Mouse (Mus musculus) midbrain, postnatal 0 days (tissue): ENCODE measurements around the gene Txnip. TPM values are rescaled to one million over a fixed set of nuclear protein-coding genes. Genes with fewer than 3 reads are reported as not detected.

ENCODE experiments used
- ATAC-seq: fragments of 200-750 bp; cut with Nextera tagmentation; 2 replicates; pipeline ENCODE4 v1.8.0; 2017; ENCODE audit warnings: moderate number of reproducible peaks, mild to moderate bottlenecking, moderate TSS enrichment, moderate library complexity; ENCODE audit not compliant: low FRiP score
- DNase-seq: peaks from one replicate; pipeline ENCODE4 v3.0.0-alpha.2; 2015; ENCODE audit warnings: low spot score
- H3K27ac ChIP-seq: fragments of 300-500 bp; sonication (generic); 2 replicates; pipeline ENCODE4 v1.5.1; 2014; ENCODE audit warnings: low read depth, mild to moderate bottlenecking, low read length, mixed read lengths
- H3K27me3 ChIP-seq: fragments of 300-500 bp; sonication (generic); 2 replicates; pipeline ENCODE4 v1.6.1; 2014; ENCODE audit warnings: low read length, control low read depth, mixed read lengths; ENCODE audit not compliant: insufficient read depth
- H3K36me3 ChIP-seq: fragments of 300-500 bp; sonication (generic); 2 replicates; pipeline ENCODE4 v1.6.1; 2014; ENCODE audit warnings: low read length, control low read depth, mixed read lengths; ENCODE audit not compliant: insufficient read depth
- H3K4me1 ChIP-seq: fragments of 300-500 bp; sonication (generic); 2 replicates; pipeline ENCODE4 v1.6.1; 2014; ENCODE audit warnings: mild to moderate bottlenecking, control low read depth, antibody characterized with exemption, low read length, mixed read lengths; ENCODE audit not compliant: insufficient read depth
- H3K4me2 ChIP-seq: fragments of 300-500 bp; sonication (generic); 2 replicates; pipeline ENCODE4 v1.6.1; 2014; ENCODE audit warnings: low read depth, mild to moderate bottlenecking, low read length, mixed read lengths; ENCODE audit not compliant: poor library complexity, severe bottlenecking
- H3K4me3 ChIP-seq: fragments of 300-500 bp; sonication (generic); 2 replicates; pipeline ENCODE4 v1.5.1; 2014; ENCODE audit warnings: low read depth, mild to moderate bottlenecking, low read length, moderate library complexity
- H3K9ac ChIP-seq: fragments of 300-500 bp; sonication (generic); replicated peaks from 2 replicates; pipeline ENCODE4 v1.6.1; 2014; ENCODE audit warnings: mild to moderate bottlenecking, low read length, moderate library complexity, mixed read lengths; ENCODE audit not compliant: poor library complexity, severe bottlenecking
- H3K9me3 ChIP-seq: fragments of 300-500 bp; sonication (generic); 2 replicates; pipeline ENCODE4 v1.6.1; 2016; ENCODE audit warnings: low read length, control low read depth
- CTCF ChIP-seq: IDR thresholded peaks from 2 replicates; pipeline ENCODE4 v1.5.1; 2016; ENCODE audit warnings: antibody characterized with exemption, mild to moderate bottlenecking
- WGBS: fragments of 180-500 bp; shearing (Covaris S2); extraction: QIAGEN DNeasy Blood & Tissue Kit; methylation state at CpG from one replicate; pipeline ENCODE4 v1.1.7; 2014; 5-methylcytosine and 5-hydroxymethylcytosine counted together
- polyA plus RNA-seq: library from polyadenylated mRNA; unstranded; fragments of >200 nt; fragmentation: Nextera tagmentation; extraction: Ambion mirVana; gene quantifications from 2 replicates; pipeline ENCODE4 v1.2.1, GENCODE M21; 2015
- total RNA-seq: library from RNA; depleted of rRNA; stranded (reverse); fragments of >200 nt; gene quantifications from 2 replicates; pipeline ENCODE4 v1.2.3, GENCODE M21; 2014

Gene Txnip
- total and polyA plus RNA-seq, 2 experiments from 2014 or later: 116 to 145 TPM

- H3K4me3 ChIP-seq: peak within 1 kb of the TSS; percentile 60
- no peaks in the 10 kb centered on the region for H3K36me3 ChIP-seq
- peak; percentile 12 for ATAC-seq
- peaks cover 8% of the 10 kb centered on the region; the same call in 1 of the 2 replicates for H3K4me1 ChIP-seq
- H3K27me3 ChIP-seq: no peaks in the 10 kb centered on the region
- peak within 1 kb of the TSS; percentile 81 for H3K9ac ChIP-seq
- WGBS: under 1% methylated on average over 20 of the region's 23 CpGs
- peak within 1 kb of the TSS; percentile 96 for H3K4me2 ChIP-seq
- H3K27ac ChIP-seq: peak within 1 kb of the TSS; percentile 77
- DNase-seq: peak; percentile 60
- TF ChIP-seq CTCF: no peak
- no peaks in the 10 kb centered on the region for H3K9me3 ChIP-seq
Measured at GRCm38 (mm10) chr3:96596228-96596707, 38.5 kb downstream of the Txnip start, which contains the start of gene Ankrd34a. Ankrd34a (plus strand) TSS chr3:96596636.

- Histone ChIP-seq H3K4me1 (peaks cover 9% of the 10 kb centered on the region; the same call in 1 of the 2 replicates), H3K9ac (peak overlapping the region; percentile 81), H3K27ac (peak overlapping the region; percentile 77), H3K4me2 (peak overlapping the region; percentile 96), H3K27me3 (no peaks in the 10 kb centered on the region), H3K36me3 (no peaks in the 10 kb centered on the region), H3K9me3 (no peaks in the 10 kb centered on the region), H3K4me3 (peak overlapping the region; percentile 60)
- ATAC-seq (peak; percentile 11; the same call in 1 of the 2 replicates), DNase-seq (peak; percentile 38)
- no peak for TF ChIP-seq CTCF
- 2% methylated on average over 11 of the region's 12 CpGs for WGBS
Measured at GRCm38 (mm10) chr3:96596855-96597254, 39.1 kb downstream of the Txnip start.

- no peak for TF ChIP-seq CTCF
- peak overlapping the region; percentile 81 for H3K9ac ChIP-seq
- peaks cover 11% of the 10 kb centered on the region; the same call in 1 of the 2 replicates for H3K4me1 ChIP-seq
- H3K27me3 ChIP-seq: no peaks in the 10 kb centered on the region
- peak overlapping the region; percentile 96 for H3K4me2 ChIP-seq
- peak overlapping the region; percentile 60 for H3K4me3 ChIP-seq
- no peaks in the 10 kb centered on the region for H3K9me3 ChIP-seq
- no peaks in the 10 kb centered on the region for H3K36me3 ChIP-seq
- under 1% methylated on average over 40 of the region's 40 CpGs for WGBS
- H3K27ac ChIP-seq: peak overlapping the region; percentile 77
- ATAC-seq: no peak
- DNase-seq: peak; percentile 50
Measured at GRCm38 (mm10) chr3:96597435-96597891, 39.7 kb downstream of the Txnip start.

GRCm38 (mm10) chr3:96598156-96599068 is 40.7 kb downstream of the Txnip start:
- H3K4me3 ChIP-seq: peak overlapping the region; percentile 60
- H3K9ac ChIP-seq: peak overlapping the region; percentile 81
- DNase-seq: peak; percentile 79
- 2% methylated on average over 51 of the region's 54 CpGs for WGBS
- peak overlapping the region; percentile 77 for H3K27ac ChIP-seq
- no peaks in the 10 kb centered on the region for H3K36me3 ChIP-seq
- no peaks in the 10 kb centered on the region for H3K27me3 ChIP-seq
- peak overlapping the region; percentile 96 for H3K4me2 ChIP-seq
- H3K9me3 ChIP-seq: no peaks in the 10 kb centered on the region
- H3K4me1 ChIP-seq: peaks cover 16% of the 10 kb centered on the region; the same call in 1 of the 2 replicates
- no peak for ATAC-seq
- no peak for TF ChIP-seq CTCF

- H3K4me3 ChIP-seq: peak overlapping the region; percentile 60
- no peak overlapping the region for H3K9ac ChIP-seq
- DNase-seq: no peak
- H3K9me3 ChIP-seq: no peaks in the 10 kb centered on the region
- peak overlapping the region; percentile 96 for H3K4me2 ChIP-seq
- peaks cover 20% of the 10 kb centered on the region; the same call in 1 of the 2 replicates for H3K4me1 ChIP-seq
- TF ChIP-seq CTCF: no peak
- H3K27me3 ChIP-seq: no peaks in the 10 kb centered on the region
- no peaks in the 10 kb centered on the region for H3K36me3 ChIP-seq
- ATAC-seq: no peak
- no peak overlapping the region for H3K27ac ChIP-seq
- 57% methylated on average over 8 of the region's 8 CpGs for WGBS
Measured at GRCm38 (mm10) chr3:96599069-96599393, 41.3 kb downstream of the Txnip start.

- no peak overlapping the region for H3K9ac ChIP-seq
- no peaks in the 10 kb centered on the region for H3K9me3 ChIP-seq
- no peaks in the 10 kb centered on the region for H3K36me3 ChIP-seq
- H3K4me2 ChIP-seq: 0 out of 2 replicates have a peak overlapping the region, but pooled peaks have one; percentile 96
- DNase-seq: no peak
- H3K27ac ChIP-seq: no peak overlapping the region
- H3K4me1 ChIP-seq: peaks cover 20% of the 10 kb centered on the region; the same call in 1 of the 2 replicates
- WGBS: 81% methylated on average over 3 of the region's 3 CpGs
- H3K4me3 ChIP-seq: no peak overlapping the region
- no peaks in the 10 kb centered on the region for H3K27me3 ChIP-seq
- no peak for ATAC-seq
- no peak for TF ChIP-seq CTCF
Measured at GRCm38 (mm10) chr3:96599411-96599810, 41.7 kb downstream of the Txnip start.
